Mouse (Mus musculus) adrenal gland, postnatal 25 days (tissue): ENCODE data around the gene Celf2. TPM values are rescaled to one million over a fixed set of nuclear protein-coding genes. Genes with fewer than 3 reads are reported as not detected.

Experiments used
- DNase-seq: peaks from one replicate; pipeline ENCODE4 v3.0.0; 2021; ENCODE audit warnings: mixed read lengths
- total RNA-seq: library from RNA; stranded (reverse); gene quantifications from 2 replicates; pipeline ENCODE4 v1.2.3, GENCODE M21; 2021

The Celf2 gene
- total RNA-seq, 1 experiment from 2014 or later, result 34.5 TPM

DNA sequence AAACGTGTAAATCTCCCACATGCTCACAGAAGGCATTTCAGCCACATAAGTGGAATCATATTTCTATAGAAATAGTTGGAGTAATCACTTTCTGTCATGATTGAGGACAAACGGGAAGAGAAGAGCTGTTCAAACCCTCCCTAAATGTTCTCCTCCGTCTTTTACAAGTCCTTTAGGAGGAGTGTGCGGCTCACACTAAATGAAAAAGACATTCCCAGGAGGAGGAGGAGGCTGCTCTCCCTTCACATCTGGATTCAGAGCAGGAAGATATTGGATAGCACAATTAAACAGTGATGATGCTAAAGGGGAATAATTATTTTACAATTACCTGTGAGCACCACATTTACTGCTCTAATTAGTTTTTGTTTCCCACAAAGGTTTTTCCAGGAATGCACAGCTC is 642.1 kb downstream of the Celf2 start:
- DNase-seq, result no peak

DNA sequence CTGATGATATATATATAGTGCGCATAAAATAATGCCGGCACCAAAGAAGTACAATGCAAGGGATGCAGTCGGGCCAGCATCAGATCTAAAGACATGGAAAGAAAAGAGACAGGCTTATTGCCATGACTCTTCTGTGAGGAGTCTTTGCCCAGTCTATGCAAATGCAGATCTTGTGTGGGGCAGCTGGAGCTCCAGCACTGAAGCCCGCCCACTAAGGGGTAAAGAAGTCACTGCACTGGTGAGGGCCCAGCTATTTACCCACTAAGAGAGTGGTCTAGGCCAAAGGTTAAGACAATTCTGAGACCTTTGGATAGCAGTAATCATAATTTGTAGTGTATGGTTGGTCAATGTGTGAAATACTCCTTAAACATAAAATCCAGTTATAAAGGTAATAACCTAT is 643.6 kb downstream of the Celf2 start:
- no peak for DNase-seq

DNA sequence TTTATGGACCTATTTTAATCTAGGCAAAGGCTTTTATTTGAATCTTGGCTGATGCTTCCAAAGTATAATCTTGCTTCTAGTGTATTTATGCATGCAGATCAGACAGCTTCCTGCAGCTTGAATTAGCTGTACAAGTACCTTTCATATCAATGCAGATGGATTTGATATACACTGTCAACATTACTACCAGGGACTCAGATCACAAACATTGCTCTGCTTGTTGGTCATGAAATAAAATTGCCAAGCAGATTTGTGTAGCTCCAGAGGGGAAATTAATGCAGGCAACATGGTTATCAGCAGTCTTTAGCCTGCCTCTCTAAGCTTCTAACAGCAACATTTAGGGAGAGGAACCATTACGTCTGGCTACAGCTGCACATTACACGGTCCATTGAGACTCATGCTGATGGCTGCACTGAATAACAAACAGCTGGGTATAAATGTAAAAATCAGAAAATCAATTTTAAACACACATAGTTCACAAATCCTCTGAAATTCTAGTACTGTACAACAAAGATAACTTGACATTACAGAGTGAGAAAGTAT is 659.2 kb downstream of the Celf2 start:
- no peak for DNase-seq

DNA sequence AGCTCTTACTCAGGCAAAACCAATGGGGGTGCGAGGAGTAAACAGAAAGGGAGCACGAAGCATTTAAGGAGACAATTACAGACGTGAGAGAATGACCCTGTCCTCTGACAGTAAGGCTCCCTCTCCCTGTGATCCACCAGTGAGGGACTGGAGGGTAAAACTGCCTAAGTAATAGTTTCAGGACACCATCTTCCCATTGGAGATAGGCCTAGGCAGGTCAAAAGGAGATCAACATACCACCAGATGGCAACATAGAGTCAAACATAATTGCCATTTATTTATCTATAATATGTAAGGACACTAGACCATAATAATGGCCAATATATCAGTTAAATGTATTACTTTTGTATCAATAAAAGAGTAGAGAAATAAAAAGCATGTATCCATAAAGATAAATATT is 660.0 kb downstream of the Celf2 start:
- no peak for DNase-seq

DNA sequence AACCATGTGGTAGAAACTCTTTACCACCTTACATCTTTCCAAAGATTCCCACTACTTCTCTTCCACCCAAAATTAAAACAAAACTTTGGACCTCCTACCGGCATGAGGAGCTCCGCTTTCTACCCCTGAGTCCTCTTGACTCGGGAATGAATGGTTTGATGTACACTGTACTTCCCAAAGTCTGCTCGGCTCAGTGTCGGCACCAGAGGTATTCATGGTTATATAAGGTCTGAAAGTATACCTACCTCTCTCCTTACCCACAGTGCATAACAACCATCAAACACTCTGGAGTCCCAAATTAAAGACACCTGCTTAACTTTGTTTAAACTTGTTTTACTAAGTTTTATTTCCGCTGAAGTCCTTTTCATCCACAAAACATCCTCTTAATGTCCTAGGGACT is 679.3 kb downstream of the Celf2 start:
- DNase-seq, result no peak

DNA sequence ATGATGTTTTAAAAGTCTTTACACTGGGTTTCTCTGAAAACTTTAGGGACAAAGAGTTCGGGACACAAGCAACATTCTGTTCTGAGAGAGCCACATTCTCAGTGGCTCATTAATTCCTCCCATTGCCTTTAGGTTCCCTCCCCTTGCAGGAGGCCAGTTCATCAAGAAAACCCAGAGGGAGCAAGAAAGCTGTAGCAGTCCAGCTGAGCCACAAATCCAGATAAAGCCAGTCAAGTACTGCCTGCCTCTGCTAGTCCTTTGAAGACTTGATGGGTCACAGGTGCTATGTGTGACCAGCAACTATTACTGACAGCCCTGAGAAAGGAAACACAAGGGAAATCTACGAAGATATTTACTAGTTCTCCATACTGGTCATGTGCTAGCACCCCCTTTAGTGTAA is 681.8 kb downstream of the Celf2 start:
- no peak for DNase-seq

DNA sequence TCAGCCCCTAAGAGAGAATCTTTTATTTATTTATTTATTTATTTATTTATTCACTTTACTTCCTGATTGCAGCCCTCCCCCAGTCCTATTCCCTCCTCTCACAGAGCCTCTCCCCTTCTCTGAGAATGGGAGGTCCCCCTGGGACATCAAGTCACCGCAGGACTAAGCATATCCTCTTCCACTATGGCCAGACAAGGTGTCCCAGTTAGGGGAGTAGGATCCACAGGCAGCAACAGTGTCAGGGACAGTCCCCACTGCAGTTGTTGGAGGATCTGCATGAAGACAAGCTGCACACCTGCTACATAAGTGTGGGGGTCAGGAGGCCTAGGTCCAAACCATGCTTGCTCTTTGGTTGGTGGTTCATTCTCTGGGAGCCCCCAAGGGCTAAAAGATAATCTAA is 686.3 kb downstream of the Celf2 start:
- no peak for DNase-seq

DNA sequence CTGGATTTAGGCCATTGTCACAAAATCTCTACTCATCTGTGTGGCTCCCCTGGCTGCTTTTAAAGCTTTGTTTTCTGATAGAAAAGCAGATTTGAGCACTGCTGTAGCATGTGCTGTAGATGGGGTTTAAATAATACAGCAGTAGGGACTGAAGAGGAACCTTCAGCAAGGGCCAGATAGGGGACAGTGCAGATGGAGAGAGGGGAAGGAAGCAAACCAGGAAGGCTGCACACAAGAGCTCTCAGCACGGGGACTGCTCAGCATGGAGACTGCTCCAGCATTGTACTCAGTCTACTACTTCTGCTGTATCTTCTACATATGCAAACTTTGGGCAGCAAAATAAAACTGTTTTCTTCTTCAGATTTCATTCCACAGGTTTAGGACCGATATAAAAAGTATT is 687.8 kb downstream of the Celf2 start:
- no peak for DNase-seq

DNA sequence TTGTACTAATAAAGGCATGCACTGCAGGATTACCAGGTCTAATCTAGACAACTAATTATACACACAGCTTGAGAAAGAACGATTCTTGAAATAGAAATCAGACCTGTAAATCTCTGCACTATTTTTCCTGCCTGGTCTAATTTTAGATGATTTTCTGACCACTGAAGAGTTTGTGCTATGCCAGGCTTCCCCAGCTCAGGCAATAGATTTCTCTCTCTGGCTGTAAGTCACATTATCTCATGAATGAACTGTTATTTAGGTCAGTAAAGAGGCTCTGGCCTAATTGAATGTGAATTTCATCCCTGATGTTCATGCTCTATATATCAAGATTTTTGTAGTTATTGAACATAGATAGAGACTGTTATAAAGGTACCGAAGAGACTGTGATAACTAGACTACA is 694.1 kb downstream of the Celf2 start:
- DNase-seq, result no peak

DNA sequence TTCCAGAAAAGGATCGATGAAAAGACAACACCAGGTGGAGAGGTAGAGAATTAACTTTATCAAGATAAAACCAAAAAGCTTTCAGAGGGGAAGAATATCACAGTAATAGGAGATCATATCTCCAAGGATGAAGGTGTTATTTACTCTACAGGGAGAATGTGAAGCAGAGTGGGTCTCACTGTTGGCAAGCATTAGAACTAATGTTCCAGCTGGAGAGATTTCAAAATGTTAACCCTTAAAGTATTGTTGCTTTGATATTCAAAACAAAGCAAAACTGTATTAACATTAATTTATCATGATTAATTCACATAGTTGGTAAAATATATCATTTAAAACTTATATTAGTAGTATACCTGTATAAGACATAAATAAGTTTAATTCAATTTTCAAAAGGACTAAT is 700.6 kb downstream of the Celf2 start:
- no peak for DNase-seq

DNA sequence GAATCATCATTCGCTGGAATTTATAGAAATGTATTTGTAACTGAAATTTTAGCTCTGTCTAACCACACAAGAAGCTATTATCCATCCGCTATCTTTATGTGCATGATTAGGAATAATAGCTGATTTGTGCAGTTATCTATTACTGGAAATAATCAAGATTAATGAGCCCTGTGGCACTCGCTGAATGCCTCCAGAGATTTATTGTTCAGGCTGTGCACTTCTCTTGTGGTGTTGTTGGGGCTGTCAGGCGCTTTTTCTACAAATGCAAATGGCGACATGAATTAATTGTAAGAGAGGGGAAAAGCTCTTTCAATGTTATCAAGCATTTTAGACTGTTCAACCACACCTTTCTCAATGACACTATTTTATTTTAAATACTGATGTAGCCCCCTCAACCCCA is 712.6 kb downstream of the Celf2 start:
- DNase-seq, result no peak

DNA sequence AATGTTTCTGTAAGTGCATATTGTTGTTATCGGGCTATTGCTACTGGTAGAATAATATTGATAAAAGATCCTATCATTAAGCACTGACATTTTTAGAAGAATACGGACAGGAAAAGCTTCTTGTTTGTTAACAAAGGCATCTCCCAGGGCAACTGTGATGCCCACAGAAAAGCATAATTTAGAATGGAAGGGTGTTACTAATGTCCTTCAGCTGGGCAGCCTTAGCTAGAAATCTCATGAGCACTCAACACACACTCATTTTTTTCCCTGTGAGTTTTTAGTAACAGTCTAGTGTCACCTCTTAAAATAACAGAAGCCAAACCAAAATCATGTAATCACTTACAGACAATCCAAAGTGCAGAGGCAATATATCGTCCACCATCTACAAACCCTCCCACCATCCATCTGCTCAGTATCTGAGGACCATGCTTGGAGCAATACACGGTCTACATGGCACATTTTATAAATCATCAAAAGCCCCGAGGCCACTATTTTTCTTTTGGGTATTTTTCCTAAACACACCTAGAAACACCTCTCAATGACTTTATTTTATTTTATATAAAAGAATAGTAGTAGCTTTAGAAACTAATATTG is 713.3 kb downstream of the Celf2 start:
- DNase-seq, result no peak

DNA sequence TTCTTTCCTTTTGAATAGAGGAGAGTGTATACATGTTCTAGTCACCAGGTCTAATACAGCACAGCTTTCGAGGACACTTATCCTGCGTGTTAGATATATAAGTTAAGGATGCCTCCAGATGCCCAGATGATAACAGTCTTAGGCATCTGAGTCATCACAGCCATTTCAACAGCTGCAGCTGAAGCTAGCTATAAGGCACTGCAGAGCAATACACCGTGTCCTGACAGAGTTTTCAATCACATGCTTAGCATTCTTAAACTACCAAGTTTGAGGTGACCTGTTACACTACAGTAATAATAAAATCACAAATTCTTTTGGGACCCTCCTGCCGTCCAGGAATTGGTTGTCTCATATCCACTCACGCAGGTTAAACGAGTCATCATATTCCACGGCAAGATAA is 714.5 kb downstream of the Celf2 start:
- no peak for DNase-seq

DNA sequence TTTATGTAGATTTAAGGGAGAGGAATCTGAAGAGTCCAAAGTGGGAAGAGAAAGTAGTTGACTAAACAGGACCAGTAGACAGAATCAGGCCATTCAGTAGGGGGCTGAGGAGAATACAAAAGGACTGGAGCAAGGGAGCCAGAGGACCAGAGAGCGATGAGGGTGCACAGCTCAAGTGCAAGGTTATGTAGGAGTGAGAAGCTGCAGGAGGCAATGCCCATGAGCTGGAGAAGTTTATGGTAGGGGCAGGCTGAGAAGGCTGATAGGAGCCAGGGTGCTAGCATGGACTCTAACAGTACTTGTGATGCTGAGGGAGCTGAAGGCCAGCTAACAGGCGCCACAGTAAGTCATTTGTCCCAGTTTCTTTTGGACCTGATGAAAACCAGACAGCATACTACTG is 718.5 kb downstream of the Celf2 start:
- DNase-seq, result no peak

DNA sequence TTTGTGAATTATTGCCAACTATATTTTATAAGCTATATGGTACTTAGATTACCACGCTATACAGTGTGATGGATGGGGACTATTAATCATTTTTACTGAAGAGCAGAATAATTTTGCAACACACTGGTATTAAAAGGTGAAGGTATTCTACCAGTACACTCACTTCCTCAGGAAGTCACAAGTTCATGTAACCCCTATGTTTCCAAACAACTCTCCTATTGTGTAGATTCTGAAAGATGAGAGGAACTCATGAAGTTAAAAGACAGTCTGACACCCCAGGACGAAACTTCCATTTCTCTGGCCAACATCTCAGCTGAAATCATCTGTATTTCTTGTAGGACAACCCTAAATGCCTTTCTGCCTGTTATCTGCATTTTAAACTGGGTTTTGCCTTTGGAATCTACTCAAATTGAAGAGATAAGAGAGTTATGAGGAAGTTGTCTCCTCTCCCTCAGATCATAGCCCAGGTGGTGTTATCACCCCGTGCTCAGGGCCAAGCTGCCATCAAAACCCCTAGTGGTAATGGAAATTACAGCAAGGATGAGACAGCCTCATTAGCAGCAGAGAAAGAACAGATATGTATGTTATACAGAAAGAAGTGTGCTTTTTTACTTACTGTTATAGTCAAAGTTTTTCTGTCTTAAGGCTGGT is 722.7 kb downstream of the Celf2 start:
- no peak for DNase-seq

DNA sequence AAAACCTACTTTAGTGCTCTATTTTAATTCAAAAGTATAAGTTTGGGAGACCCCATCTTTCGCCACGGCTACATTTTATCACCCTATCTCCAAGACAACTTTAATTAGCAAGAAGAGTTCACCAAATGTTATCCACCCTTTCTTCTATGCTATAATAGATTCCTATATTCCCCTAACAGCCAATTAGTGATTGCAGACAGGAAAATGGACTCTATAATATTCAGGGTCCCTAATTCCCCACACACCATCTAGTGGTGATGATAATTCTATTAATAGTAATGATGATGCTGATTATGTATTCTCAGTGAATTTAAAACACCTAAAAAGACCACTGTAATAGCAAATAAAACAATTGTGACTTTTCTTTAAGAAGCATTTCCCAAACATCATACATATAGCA is 739.1 kb downstream of the Celf2 start:
- no peak for DNase-seq

DNA sequence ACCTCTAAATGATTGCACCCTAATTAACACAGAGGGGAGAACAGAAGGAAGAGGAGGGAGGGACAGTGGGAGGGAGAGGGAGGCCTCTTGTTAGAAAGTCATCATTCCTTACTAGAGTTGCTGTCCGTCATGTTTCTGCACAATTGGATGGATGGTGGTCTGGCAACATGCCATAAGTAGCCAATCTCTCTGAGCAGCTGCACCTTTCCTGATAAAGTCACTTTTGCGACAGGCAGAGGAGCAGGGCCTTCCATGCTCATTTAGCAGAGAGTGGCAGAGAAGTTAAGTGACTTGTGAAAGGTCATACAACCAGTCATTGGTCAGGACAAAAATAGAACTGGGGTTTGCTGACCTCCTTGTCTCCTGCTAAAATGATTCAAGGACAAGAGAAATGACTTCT is 747.0 kb downstream of the Celf2 start:
- DNase-seq, result no peak

DNA sequence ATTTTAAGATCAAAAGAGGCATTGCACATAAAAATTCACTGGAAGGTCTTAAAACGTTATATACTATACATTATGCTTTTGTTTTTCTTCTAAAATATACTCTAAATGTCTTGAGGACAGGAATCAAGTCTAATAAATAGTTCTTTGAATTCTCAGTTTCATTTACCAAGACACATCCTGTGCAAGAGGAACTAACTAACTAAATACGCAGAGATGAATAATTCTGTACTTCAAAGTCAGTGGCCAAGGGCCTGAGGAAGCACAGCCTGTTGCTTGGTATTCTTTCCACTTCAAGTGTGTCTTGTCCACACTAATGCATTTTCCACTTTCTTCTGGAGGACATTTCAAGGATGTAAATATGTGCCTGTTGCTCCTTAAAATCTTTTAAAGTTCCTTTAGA is 766.2 kb downstream of the Celf2 start:
- no peak for DNase-seq

DNA sequence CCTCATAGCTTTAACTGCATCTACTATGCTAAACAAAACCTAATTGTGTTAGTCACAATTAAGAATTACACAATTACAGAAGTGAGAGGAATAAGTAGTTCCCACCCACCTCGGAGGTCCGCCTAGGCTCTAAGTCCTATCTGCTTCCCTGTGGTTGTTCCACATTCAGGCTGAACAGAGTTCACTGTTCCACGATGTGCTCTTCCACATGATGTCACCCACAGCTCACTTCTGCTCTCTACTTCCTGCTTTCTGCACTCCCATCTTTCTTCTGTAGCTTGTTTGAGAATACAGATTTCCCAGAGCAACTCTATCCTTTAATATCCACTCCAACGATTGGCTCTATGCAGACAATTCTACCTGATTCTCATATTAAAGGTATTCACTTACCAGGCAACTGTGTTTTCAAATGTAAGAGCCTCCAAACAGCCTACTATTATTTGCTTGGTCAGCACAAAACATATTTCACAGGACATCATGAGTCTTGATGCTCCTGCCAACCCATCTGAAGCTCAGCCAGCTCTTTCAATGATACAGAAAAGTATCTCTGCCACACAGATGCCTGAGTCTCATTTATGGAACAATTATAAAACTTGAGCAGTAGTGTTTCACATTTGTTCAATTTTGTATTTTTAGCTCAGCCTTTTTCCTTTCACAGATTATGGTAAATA is 769.2 kb downstream of the Celf2 start:
- no peak for DNase-seq

DNA sequence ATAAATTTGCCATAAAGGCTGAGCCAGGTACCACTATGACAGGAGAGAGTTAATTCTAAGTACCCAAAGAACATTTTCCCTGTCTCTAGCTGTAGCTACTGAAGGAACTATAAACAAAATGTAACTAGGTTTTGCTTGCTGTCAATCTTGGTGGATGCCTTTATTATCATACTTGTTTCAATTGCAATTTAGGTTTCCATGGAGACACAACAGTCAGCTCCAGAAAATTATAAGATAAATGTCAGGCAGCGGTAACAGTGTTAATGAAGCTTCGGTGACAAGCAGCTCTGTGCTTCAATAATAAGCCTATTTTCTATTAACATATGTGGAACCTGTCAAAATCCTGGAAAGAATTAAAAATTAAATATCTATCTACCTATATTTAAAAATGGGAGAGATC is 777.3 kb downstream of the Celf2 start:
- no peak for DNase-seq

DNA sequence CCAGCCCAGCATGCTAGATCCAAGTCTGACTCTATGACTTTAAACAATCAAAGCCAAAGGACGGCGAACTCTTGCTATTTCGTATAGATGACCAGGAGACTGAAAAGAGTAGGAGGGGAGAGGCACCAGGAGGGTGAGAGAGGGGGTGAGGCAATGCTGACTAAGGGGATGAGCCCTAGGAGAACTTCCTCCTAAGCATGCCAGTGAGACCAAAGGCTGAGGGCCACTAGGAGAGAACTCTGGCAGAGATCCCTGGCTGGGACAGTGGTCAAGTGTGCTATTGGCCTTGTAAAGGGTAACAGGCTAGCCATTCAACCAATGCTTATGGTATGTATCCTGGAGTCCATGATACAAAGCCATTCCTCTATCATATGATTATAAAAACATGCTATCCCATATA is 778.5 kb downstream of the Celf2 start:
- DNase-seq, result peak; percentile 2

DNA sequence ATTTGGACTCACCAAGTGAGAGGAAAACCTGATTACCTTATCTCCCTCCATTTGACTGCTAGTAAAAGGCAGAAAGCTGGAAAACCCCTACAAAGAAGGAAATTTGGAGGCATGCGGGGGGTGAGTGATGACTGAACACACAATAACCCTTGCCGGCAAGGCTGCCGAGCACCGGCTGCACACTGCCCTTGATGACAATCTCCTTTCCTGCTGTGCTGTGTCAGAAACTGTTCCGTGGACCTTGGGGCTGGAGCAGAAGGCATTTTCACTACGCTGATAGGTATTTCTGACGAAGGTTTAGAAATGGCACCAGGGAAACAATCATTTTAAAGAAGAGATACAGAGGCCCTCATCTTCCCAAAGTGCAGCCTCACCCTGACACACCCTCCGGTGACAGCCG is 779.4 kb downstream of the Celf2 start:
- DNase-seq, result peak; percentile 8

DNA sequence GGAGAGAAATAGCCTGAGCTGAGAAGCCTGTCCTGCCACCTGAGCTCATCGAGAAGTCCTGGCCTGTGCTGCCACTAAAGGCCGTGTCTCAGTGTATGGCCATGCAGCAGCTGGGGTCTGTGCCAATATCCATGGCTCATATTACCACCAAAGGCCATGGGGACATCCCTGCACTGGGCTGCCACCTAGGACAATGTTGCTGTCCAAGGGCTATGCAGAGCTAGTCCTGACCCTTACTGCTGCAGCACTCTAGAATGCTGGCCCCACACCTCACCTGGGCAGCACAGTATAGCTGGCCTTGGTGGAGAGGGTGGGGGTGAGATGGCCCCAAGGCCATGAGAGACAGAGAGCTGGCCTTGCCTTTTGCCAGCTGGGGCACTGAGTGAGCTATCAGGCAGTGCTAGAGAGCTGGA is 780.5 kb downstream of the Celf2 start:
- peak; percentile 16 for DNase-seq

DNA sequence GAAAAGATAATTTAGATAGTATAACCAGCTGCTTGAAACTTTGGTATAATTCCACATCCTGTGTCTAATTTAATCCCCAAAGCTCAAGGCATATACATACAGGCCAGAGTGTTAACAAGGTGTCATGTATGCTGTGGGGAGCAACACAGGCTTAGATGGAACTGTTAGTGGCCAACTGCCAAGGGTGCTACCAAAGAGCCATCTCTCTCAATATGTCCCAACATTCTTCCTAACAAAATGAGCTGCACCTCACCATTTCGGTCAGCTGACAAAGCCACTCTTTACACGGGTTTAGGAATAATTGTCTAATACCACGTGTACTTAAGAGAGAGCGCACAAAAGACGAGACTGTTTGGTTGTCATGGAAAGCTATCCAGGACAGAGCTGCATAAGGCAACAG is 782.0 kb downstream of the Celf2 start:
- no peak for DNase-seq
